Mouse (Mus musculus): ENCODE measurements around the gene Glb1. TPM values are rescaled to one million over a fixed set of nuclear protein-coding genes. Genes with fewer than 3 reads are reported as not detected.

Glb1 gene
- polyA plus RNA-seq (2015; fragmentation: Illumina TruSeq; extraction: RNeasy Lipid Tissue Mini Kit (QIAGEN cat#74804); ENCODE audit: insufficient read depth, low read depth, low replicate concordance) = 7.5 TPM

DNA sequence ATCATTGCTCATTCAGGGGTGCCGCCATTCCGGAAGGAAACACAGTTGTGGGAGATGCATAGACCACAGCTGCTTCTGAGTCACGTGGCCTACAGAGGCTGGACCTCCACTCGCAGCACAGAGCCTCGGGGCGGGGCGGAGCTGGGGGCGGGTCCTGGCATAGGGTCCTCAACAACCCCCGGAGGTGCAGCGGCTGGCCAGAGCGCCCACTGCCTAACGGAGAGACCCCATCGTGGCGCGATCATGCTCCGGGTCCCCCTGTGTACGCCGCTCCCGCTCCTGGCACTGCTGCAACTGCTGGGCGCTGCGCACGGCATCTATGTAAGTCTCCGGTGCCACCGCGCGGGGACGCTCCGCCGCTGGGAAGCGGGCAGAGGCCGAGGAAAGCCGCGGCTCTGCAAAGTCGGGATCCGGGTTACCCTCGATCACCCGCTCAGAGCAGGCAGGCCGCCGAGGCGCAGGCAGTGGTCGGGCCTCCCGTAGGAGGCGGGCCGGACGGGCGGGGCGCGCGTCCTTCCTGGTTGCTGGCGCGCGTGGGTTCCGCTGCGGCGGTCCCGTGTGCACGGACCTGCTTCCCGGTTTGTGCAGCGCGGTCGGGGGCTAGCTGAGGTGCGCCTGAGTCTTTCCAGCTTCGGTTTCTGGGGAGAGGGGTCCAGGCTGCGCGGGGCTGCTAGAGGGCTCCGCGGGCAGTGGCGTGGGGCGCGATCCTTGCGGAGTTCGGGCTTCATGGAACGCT lies at the start of gene Glb1, which contains the start of gene Tmppe:
Glb1 (plus strand) TSS at position 128 of the 736 bp plus-strand sequence.
Tmppe (plus strand) TSS at position 157 of the 736 bp plus-strand sequence.

DNA sequence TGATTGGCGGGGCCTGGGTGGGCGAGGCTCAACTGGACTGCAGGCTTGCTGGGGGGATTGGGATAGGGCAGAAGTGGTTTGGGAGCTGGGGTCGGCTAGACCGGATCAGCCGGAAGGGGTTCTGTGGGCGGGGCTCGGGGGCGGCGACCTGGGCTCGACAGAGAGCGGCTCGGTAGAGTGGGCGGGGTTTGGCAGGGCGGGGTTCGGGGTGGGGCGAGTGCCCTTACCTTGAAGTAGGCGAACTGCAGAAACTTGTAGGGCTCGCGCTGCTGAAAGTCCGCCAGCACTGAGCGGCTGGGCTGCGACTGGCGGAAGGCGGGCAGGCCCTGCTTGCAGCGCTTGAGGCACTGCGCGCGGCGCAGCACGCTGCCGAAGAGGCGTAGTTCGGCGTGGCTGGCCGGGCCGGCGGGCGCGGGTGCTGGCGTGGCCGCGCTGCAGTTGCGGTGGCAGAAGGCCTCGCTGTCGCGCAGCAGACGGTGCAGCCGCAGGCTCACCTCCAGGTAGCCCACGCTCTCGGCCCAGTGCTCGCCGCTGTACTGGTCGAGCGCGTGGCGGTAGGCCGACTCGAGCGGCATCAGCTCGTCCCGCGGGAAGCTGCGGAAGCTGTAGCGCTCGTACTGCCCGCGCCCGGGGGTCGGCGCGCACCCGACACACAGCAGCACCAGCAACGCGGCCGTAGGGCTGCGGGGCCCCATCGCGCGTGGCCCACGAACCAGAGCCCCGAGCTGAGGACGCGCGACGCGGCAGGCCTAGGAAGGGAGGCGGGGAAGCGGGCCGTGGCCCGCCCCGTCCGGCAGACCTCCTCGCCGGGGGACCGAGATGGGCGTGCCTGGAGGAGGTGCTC lies 10.7 kb upstream of the Glb1 start, which contains the start of gene Crtap:
Crtap (minus strand) TSS at position 771 of the 844 bp plus-strand sequence.

DNA sequence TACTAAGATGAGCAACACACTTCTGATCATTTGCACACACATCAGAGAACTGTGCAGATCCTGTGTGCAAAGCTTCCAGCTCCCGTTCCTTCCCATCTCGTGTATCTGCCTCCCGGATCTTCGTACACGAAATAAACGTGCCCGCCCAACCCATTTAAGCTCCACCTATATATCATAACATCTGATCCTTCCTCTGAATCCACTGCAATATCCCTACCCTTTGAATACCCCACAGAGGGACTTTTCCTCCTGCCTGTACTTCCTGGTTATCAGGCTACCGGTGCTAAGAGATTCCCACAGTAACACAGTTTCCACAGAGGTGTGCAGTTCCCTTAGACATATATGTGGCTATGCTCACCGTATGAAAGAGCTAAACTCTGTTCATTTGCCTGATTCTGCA lies 103.9 kb downstream of the Glb1 start, which contains the start of gene Ccr4:
Ccr4 (minus strand) TSS at position 101 of the 400 bp plus-strand sequence.

DNA sequence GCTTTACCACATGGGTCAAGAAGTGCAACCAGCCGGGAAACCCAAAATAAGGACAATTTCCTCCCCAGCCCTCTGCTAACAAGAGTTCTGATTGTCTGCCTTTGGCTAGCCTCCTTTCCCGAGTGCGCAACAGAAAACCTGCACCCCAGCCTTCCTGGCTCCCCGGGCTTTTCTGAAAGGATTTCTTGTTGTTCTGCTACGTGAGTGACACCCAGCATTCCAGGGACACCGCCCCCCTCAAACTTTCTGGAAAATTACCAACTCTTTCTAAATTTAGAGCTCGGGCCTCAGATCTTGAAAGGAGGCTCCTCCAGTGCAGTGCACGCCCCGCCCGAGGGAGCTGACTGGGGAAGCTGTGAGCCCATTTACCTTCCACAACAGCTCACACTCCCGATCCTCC lies 114.5 kb downstream of the Glb1 start, which contains the start of gene C130032M10Rik:
C130032M10Rik (plus strand) TSS at position 334 of the 400 bp plus-strand sequence.

Other genes with a start within 250 kb of the Glb1 start
- not detected for gene Bcl2a1c, start 70.9 kb upstream of the Glb1 start, polyA plus RNA-seq (2015; fragmentation: Illumina TruSeq; extraction: RNeasy Lipid Tissue Mini Kit (QIAGEN cat#74804); ENCODE audit: insufficient read depth, low read depth, low replicate concordance)
- gene Crtap, start 10.4 kb upstream of the Glb1 start, polyA plus RNA-seq (2015; fragmentation: Illumina TruSeq; extraction: RNeasy Lipid Tissue Mini Kit (QIAGEN cat#74804); ENCODE audit: insufficient read depth, low read depth, low replicate concordance) = 34.2 TPM
- gene Tmppe, start within 50 bp of the Glb1 start, polyA plus RNA-seq (2015; fragmentation: Illumina TruSeq; extraction: RNeasy Lipid Tissue Mini Kit (QIAGEN cat#74804); ENCODE audit: insufficient read depth, low read depth, low replicate concordance) = 0.72 TPM
- gene Ccr4, start 103.8 kb downstream of the Glb1 start, polyA plus RNA-seq (2015; fragmentation: Illumina TruSeq; extraction: RNeasy Lipid Tissue Mini Kit (QIAGEN cat#74804); ENCODE audit: insufficient read depth, low read depth, low replicate concordance) = not detected
- not detected for gene C130032M10Rik, start 114.6 kb downstream of the Glb1 start, polyA plus RNA-seq (2015; fragmentation: Illumina TruSeq; extraction: RNeasy Lipid Tissue Mini Kit (QIAGEN cat#74804); ENCODE audit: insufficient read depth, low read depth, low replicate concordance)
- not detected for gene Trim71, start 163.3 kb downstream of the Glb1 start, polyA plus RNA-seq (2015; fragmentation: Illumina TruSeq; extraction: RNeasy Lipid Tissue Mini Kit (QIAGEN cat#74804); ENCODE audit: insufficient read depth, low read depth, low replicate concordance)
- gene Cnot10, start 239.1 kb downstream of the Glb1 start, polyA plus RNA-seq (2015; fragmentation: Illumina TruSeq; extraction: RNeasy Lipid Tissue Mini Kit (QIAGEN cat#74804); ENCODE audit: insufficient read depth, low read depth, low replicate concordance) = 12.9 TPM